Mouse (Mus musculus) forebrain, embryonic 12.5 days (tissue): ENCODE results near the gene Mgarp. TPM values are rescaled to one million over a fixed set of nuclear protein-coding genes. Genes with fewer than 3 reads are reported as not detected.
"Not testable (repeated sequence)": the region's sequence is repeated elsewhere in the genome, so short reads cannot be mapped to it uniquely, and the experiment has no call there.

Experiments
- ATAC-seq: fragments of 200-750 bp; cut with Nextera tagmentation; 2 replicates; pipeline ENCODE4 v1.8.0; 2017; ENCODE audit warnings: moderate TSS enrichment; ENCODE audit not compliant: low FRiP score
- H3K27ac ChIP-seq: fragments of 300-500 bp; sonication (generic); 2 replicates; pipeline ENCODE4 v1.5.1; 2016; ENCODE audit warnings: mild to moderate bottlenecking
- H3K27me3 ChIP-seq: fragments of 300-500 bp; sonication (generic); 2 replicates; pipeline ENCODE4 v1.6.1; 2016; ENCODE audit warnings: mild to moderate bottlenecking
- H3K36me3 ChIP-seq: fragments of 300-500 bp; sonication (generic); replicated peaks from 2 replicates; pipeline ENCODE4 v1.6.1; 2016; ENCODE audit warnings: mild to moderate bottlenecking
- H3K4me1 ChIP-seq: fragments of 300-500 bp; sonication (generic); 2 replicates; pipeline ENCODE4 v1.6.1; 2016
- H3K4me2 ChIP-seq: fragments of 300-500 bp; sonication (generic); 2 replicates; pipeline ENCODE4 v1.6.1; 2016; ENCODE audit warnings: mild to moderate bottlenecking, moderate library complexity
- H3K4me3 ChIP-seq: fragments of 300-500 bp; sonication (generic); replicated peaks from 2 replicates; pipeline ENCODE4 v1.5.1; 2016; ENCODE audit warnings: mild to moderate bottlenecking
- H3K9ac ChIP-seq: fragments of 300-500 bp; sonication (generic); 2 replicates; pipeline ENCODE4 v1.6.1; 2016; ENCODE audit warnings: mild to moderate bottlenecking
- H3K9me3 ChIP-seq: fragments of 300-500 bp; sonication (generic); 2 replicates; pipeline ENCODE4 v1.6.1; 2016
- WGBS: fragments of 180-500 bp; shearing (Covaris S2); methylation state at CpG from one replicate; pipeline ENCODE4 v1.1.7; 2016; 5-methylcytosine and 5-hydroxymethylcytosine counted together
- polyA plus RNA-seq: library from polyadenylated mRNA; unstranded; fragments of >200 nt; fragmentation: Nextera tagmentation; extraction: Ambion mirVana; gene quantifications from 2 replicates; pipeline ENCODE4 v1.2.1, GENCODE M21; 2016

The Mgarp gene
- polyA plus RNA-seq, 1 experiment from 2014 or later = 5.5 TPM

DNA sequence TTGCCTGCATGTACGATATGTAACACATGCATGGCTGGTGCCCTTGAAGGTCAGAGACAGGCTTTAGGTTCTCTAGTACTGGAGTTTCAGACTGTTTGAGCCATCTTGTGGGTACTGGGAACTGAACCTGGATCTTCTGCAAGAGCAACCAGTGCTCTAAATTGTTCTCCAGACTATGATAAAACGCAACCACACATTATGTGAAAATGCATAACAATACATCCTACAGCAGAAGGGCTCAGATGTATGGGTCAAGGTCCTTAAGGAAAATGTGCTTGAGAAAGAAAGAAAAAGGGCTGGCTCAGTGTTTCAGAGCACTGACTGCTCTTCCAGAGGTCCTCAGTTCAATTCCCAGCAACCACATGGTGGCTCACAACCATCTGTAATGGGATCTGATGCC, 2.9 kb downstream of the Mgarp start:
- no peak overlapping the region for H3K4me2 ChIP-seq
- H3K36me3 ChIP-seq = no peaks in the 10 kb centered on the region
- H3K9ac ChIP-seq = no peak overlapping the region
- H3K9me3 ChIP-seq = no peaks in the 10 kb centered on the region
- ATAC-seq = no peak
- WGBS = 91% methylated on average over 2 of the region's 2 CpGs
- no peak overlapping the region for H3K27ac ChIP-seq
- H3K4me1 ChIP-seq = peaks cover 21% of the 10 kb centered on the region
- no peak overlapping the region for H3K4me3 ChIP-seq
- peaks cover 37% of the 10 kb centered on the region for H3K27me3 ChIP-seq

DNA sequence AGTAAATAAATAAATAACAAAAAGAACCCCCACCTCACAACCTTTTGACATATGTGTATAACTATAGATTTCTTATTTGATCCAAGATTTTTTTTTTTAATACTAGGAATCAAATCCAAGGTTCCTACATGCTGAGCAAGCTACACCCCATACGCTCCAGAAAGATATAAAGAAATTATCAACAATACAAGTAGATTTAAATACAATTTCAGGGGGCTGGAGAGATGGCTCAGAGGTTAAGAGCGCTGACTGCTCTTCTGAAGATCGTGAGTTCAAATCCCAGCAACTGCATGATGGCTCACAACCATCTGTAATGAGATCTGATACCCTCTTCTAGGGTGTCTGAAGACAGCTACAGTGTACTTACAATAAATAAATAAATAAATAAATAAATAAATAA, 3.5 kb downstream of the Mgarp start:
- 95% methylated on average over 3 of the region's 3 CpGs for WGBS
- H3K9me3 ChIP-seq, H3K4me2 ChIP-seq, H3K36me3 ChIP-seq, ATAC-seq, H3K4me3 ChIP-seq, H3K27ac ChIP-seq, H3K9ac ChIP-seq: not testable (repeated sequence)
- Histone ChIP-seq H3K4me1 (peaks cover 20% of the 10 kb centered on the region), H3K27me3 (peaks cover 35% of the 10 kb centered on the region)

DNA sequence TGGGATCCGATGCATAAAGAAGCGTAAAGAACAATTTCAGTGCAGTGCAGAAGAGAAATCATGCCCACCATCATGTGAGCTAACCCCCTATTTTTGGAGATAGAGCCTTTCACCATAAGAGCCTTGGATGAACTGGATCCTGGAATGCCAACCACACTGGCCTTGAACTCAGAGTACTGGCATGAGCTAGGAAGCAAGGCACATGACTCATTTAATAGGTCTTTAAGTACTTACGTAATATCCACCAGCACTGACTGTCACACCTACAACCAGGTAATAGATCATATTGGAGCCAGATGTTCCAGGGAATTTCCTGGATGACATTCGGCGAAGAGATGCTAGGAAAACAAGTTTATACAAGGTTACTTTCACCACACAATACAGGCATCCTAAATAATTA, 4.9 kb downstream of the Mgarp start:
- H3K4me3 ChIP-seq = no peak overlapping the region
- peaks cover 21% of the 10 kb centered on the region for H3K4me1 ChIP-seq
- no peaks in the 10 kb centered on the region for H3K36me3 ChIP-seq
- 94% methylated on average over 5 of the region's 5 CpGs for WGBS
- H3K9ac ChIP-seq = no peak overlapping the region
- no peak overlapping the region for H3K4me2 ChIP-seq
- no peak for ATAC-seq
- H3K27me3 ChIP-seq = peaks cover 22% of the 10 kb centered on the region
- no peaks in the 10 kb centered on the region for H3K9me3 ChIP-seq
- no peak overlapping the region for H3K27ac ChIP-seq

DNA sequence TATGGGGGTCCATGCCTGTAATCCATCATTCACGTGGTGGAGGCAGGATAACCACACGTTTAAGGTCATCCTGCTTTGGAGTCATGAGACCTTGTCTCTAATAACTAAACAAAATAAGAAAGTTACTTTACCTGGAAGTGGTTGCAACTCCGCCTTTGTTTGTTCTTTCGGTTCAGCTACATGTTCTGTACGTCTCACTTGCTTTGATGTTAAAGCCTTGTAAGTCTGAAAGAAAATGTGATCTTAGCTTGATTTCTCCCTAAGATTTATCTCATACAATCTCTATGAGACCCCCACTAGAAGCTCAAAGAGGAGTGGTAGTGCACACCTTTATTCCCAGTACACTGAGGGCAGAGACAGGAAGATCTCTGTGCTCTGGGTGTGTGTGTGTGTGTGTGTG, 5.4 kb downstream of the Mgarp start:
- Histone ChIP-seq H3K36me3 (no peaks in the 10 kb centered on the region), H3K4me1 (peaks cover 18% of the 10 kb centered on the region), H3K9ac (no peak overlapping the region), H3K4me2 (no peak overlapping the region), H3K27me3 (peaks cover 17% of the 10 kb centered on the region), H3K9me3 (no peaks in the 10 kb centered on the region), H3K27ac (no peak overlapping the region), H3K4me3 (no peak overlapping the region)
- no peak for ATAC-seq
- 90% methylated on average over 5 of the region's 5 CpGs for WGBS

DNA sequence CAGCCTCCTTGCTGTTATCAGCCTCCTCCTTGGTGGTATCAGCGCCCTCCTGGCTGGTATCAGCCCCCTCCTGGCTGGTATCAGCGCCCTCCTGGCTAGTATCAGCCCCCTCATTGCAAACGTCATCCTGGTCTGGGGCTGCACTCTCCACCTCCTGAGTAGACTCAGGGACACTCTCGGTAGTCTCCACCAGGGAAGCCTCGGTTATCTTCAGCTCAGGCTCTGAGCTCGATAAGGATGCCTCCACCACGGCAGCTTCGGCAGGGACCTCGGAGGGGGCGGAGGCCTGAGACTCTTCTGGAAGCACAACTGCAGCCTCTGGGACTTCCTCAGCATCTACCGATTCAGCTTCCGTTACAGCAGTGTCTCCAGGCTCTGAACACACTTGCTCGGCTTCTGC, 7.6 kb downstream of the Mgarp start:
- H3K4me2 ChIP-seq = peak overlapping the region; percentile 44
- H3K4me3 ChIP-seq = peak overlapping the region; percentile 13; the same call in 1 of the 2 replicates
- H3K9ac ChIP-seq = peak overlapping the region; percentile 38; the same call in 1 of the 2 replicates
- no peak for ATAC-seq
- no peaks in the 10 kb centered on the region for H3K36me3 ChIP-seq
- 8% methylated on average over 13 of the region's 13 CpGs for WGBS
- no peak overlapping the region for H3K27ac ChIP-seq
- 0 out of 2 replicates have a peak, but pooled peaks cover 4% of the 10 kb centered on the region for H3K27me3 ChIP-seq
- no peaks in the 10 kb centered on the region for H3K9me3 ChIP-seq
- peaks cover 13% of the 10 kb centered on the region for H3K4me1 ChIP-seq

DNA sequence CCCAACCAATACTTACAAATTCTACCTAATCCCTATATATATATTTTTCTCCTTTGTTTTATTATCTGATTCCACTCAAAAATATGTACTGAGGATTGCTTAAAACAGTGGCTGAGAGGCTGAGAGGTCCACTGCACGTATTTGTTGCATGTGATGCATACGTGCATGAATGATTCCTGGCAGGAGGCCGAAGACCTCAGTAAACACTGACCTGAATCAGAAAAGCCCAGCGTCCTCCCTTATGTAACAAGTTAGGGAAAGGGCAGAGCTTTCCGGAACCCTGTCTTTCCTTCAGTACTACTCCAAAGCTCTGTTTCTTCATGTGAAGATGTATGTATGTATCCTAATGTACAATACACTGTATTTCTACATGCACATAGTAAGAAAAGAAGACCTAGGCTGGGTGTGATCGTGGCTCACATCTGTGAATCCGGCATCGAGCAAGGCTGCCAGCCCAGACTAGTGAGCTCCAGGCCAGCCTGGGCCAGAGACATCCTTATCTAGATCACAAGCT, 8.6 kb downstream of the Mgarp start:
- ATAC-seq = no peak
- Histone ChIP-seq H3K4me1 (peaks cover 18% of the 10 kb centered on the region), H3K36me3 (no peaks in the 10 kb centered on the region), H3K9ac (no peak overlapping the region), H3K4me3 (no peak overlapping the region), H3K9me3 (no peaks in the 10 kb centered on the region), H3K4me2 (no peak overlapping the region), H3K27me3 (0 out of 2 replicates have a peak, but pooled peaks cover 4% of the 10 kb centered on the region), H3K27ac (no peak overlapping the region)
- 45% methylated on average over 8 of the region's 8 CpGs for WGBS

DNA sequence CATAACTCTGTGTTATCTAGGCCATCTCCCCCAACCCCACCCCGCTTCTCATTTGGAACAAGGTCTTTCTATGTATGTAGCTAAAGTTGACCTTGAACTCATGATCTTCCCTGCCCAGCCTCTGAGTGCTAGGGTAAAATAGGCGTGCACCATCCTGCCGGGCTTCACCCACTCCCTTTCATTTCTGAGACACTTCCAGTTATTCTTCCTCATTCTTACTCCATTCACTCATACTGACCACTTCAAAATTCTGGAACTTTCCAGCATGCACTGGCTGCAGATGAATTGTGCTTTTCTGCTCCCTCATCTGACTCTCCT, 9.4 kb downstream of the Mgarp start:
- Histone ChIP-seq H3K4me1 (peaks cover 18% of the 10 kb centered on the region), H3K4me2 (no peak overlapping the region), H3K36me3 (no peaks in the 10 kb centered on the region), H3K27me3 (0 out of 2 replicates have a peak, but pooled peaks cover 4% of the 10 kb centered on the region), H3K4me3 (no peak overlapping the region), H3K9me3 (no peaks in the 10 kb centered on the region), H3K9ac (no peak overlapping the region), H3K27ac (no peak overlapping the region)
- 82% methylated on average over 3 of the region's 3 CpGs for WGBS
- no peak for ATAC-seq

DNA sequence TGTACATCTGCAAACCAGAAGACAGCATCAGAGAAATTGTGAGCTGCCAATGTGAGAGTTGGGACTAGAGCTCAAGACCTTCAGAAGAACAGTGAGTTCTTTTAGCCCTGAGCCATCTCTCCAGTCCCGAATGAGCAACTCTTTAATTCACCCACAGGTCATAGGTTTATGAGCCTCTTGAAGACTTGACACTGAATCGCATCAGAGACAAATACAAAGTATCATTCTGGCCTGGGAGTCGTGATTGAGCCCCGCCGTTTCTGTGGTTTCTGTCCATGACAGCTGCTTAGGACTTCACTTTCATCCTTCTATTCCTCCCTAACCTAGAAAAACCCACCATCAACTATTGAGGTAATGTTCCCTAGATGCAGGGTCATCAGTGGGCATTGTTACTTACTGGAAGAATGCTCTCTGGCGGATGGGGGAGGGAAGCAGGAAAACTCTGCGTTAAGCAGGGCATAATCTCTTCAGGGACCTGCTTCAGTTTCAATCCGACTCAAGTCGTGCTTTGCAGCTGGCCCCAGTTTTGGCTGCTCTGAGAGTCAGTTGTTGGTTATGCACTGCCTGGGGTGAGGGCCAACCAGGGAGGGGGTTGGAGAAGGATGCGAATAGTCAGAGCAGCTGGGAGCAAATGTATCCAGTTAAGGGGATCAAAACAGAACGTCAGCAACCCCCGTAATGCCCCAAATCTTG, 10.0 kb downstream of the Mgarp start:
- no peak overlapping the region for H3K27ac ChIP-seq
- 50% methylated on average over 12 of the region's 12 CpGs for WGBS
- H3K4me2 ChIP-seq = no peak overlapping the region
- H3K36me3 ChIP-seq = no peaks in the 10 kb centered on the region
- H3K9me3 ChIP-seq = no peaks in the 10 kb centered on the region
- no peak for ATAC-seq
- H3K9ac ChIP-seq = no peak overlapping the region
- peaks cover 18% of the 10 kb centered on the region for H3K4me1 ChIP-seq
- H3K4me3 ChIP-seq = no peak overlapping the region
- H3K27me3 ChIP-seq = 0 out of 2 replicates have a peak, but pooled peaks cover 4% of the 10 kb centered on the region

DNA sequence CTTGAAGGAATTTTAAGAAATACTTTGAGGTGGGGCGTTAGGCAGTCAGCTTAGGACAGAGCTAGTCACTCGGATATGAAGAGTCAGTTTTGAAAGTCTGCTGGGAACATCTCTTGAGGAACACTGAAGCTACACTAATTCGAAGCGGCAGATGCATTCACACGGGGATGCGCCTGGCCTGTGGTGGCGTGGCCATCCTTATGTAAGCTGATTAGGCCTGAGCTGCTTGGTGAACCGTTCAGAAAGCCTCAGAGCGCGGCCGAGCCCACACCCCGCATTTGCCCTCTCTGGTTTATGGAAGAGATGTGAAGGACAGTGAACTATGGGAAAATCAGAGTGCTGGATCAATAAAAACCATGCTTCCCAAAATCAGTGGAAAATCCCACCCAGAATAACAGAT, 13.1 kb downstream of the Mgarp start:
- 27% methylated on average over 12 of the region's 12 CpGs for WGBS
- no peak for ATAC-seq

DNA sequence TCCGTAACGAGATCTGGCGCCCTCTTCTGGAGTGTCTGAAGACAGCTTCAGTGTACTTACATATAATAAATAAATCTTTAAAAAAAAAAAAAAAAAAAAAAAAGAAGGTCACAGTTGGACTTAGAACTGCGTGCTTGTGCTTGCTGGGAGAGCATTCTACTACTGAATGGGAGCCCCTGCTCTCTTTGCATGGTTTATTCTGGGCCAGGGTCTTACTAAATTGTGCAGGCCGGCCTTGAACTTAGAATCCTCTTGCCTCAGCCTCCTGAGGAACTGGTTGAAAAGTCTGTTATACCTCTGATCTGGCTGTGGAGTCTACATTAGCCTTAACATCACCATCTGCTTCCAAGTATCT, 15.9 kb downstream of the Mgarp start:
- Histone ChIP-seq H3K9ac (no peak overlapping the region), H3K4me2 (no peak overlapping the region), H3K4me1 (peaks cover 10% of the 10 kb centered on the region; the same call in 1 of the 2 replicates), H3K4me3 (no peak overlapping the region), H3K27me3 (0 out of 2 replicates have a peak, but pooled peaks cover 3% of the 10 kb centered on the region), H3K9me3 (no peaks in the 10 kb centered on the region), H3K27ac (no peak overlapping the region), H3K36me3 (no peaks in the 10 kb centered on the region)
- WGBS = 65% methylated on average over 2 of the region's 5 CpGs
- ATAC-seq = no peak

More for the DNA sequence above, 13.1 kb downstream of the Mgarp start:
- H3K9ac ChIP-seq = no peak overlapping the region
- H3K4me1 ChIP-seq = peaks cover 12% of the 10 kb centered on the region; the same call in 1 of the 2 replicates
- no peak overlapping the region for H3K4me2 ChIP-seq
- H3K27ac ChIP-seq = no peak overlapping the region
- no peaks in the 10 kb centered on the region for H3K36me3 ChIP-seq
- no peak overlapping the region for H3K4me3 ChIP-seq
- H3K27me3 ChIP-seq = 0 out of 2 replicates have a peak, but pooled peaks cover 3% of the 10 kb centered on the region
- H3K9me3 ChIP-seq = no peaks in the 10 kb centered on the region

DNA sequence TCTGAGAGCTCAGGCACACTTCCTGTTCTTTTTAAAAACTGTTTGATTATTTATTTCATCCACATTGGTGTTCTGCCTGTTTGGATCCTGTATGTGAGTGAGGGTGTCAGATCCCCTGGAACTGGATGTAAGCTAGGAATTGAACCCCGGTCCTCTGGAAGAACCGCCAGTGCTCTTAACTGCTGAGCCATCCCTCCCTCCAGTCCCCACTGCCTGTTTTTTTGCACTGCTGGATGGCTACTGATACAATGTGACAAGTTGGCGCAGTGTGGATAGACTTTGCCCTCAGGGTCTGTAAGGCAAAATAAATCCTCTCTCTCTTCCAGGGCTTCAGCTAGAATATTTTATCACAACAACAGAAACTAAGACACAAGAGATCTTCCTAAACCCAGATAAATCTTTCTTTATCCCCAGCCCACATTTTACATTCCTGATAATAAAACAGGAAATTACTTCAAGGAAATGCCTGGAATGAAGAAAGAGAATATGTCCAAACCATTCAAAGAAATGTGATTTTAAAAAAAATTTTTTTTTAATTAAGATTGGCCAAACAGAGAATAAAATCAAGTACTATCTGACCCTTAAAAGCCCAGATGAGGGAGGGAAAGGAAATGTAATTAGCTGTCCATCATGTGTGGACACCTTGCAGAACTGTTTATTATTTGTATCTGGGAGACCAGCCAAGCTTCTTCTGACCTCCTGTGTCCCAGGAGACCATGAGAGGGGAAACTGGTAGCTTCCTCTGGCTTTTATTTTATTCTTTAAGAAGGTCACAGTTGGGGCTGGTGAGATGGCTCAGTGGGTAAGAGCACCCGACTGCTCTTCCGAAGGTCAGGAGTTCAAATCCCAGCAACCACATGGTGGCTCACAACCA, 16.5 kb downstream of the Mgarp start:
- no peak overlapping the region for H3K4me2 ChIP-seq
- 82% methylated on average over 5 of the region's 5 CpGs for WGBS

DNA sequence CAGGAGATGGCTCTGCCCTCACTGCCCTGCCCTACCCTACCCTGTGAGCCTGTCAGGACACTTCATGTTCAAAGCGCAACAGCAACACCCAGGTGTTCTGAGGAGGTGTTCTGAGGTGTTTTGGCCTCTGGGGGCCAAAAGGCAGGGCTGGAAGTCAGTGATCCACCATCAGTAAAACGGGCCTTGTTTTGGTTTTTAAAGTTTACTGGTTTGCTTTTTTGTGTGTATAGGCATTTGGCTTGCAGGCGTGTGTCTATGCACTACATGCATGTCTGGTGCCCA, 17.9 kb downstream of the Mgarp start:
- 0 out of 2 replicates have a peak, but pooled peaks cover 3% of the 10 kb centered on the region for H3K27me3 ChIP-seq
- H3K9me3 ChIP-seq = 0 out of 2 replicates have a peak, but pooled peaks cover 2% of the 10 kb centered on the region
- WGBS = 81% methylated on average over 3 of the region's 3 CpGs
- H3K4me2 ChIP-seq = no peak overlapping the region; the same call in 1 of the 2 replicates
- H3K4me1 ChIP-seq = peaks cover 9% of the 10 kb centered on the region; the same call in 1 of the 2 replicates
- no peak overlapping the region for H3K27ac ChIP-seq
- ATAC-seq = no peak
- no peaks in the 10 kb centered on the region for H3K36me3 ChIP-seq
- no peak overlapping the region for H3K4me3 ChIP-seq
- no peak overlapping the region for H3K9ac ChIP-seq

More for the DNA sequence above, 16.5 kb downstream of the Mgarp start:
- Histone ChIP-seq H3K9ac (no peak overlapping the region), H3K27ac (no peak overlapping the region), H3K9me3 (no peaks in the 10 kb centered on the region), H3K4me3 (no peak overlapping the region), H3K4me1 (peaks cover 10% of the 10 kb centered on the region; the same call in 1 of the 2 replicates), H3K36me3 (no peaks in the 10 kb centered on the region), H3K27me3 (0 out of 2 replicates have a peak, but pooled peaks cover 3% of the 10 kb centered on the region)
- ATAC-seq = no peak
